Mouse (Mus musculus): ENCODE measurements around the gene G3bp2. TPM values are rescaled to one million over a fixed set of nuclear protein-coding genes. Genes with fewer than 3 reads are reported as not detected.

The G3bp2 gene
- polyA plus RNA-seq, 1 experiment from 2014 or later = 371 TPM

- 95% methylated on average over 6 of the region's 6 CpGs for WGBS
- ATAC-seq = no peak
Observed at GRCm38 (mm10) chr5:92114223-92114622, 30.7 kb upstream of the G3bp2 start.

GRCm38 (mm10) chr5:92113484-92113883 is 30.0 kb upstream of the G3bp2 start:
- 0 out of 2 replicates have a peak, but pooled peaks cover 4% of the 10 kb centered on the region for H3K27me3 ChIP-seq
- no peaks in the 10 kb centered on the region for H3K9me3 ChIP-seq
- 92% methylated on average over 7 of the region's 7 CpGs for WGBS
- ATAC-seq = no peak
- H3K4me1 ChIP-seq (replicated peaks) = peaks cover 10% of the 10 kb centered on the region
- H3K4me2 ChIP-seq (replicated peaks) = no peak overlapping the region
- H3K27ac ChIP-seq = no peak overlapping the region
- no peak overlapping the region for H3K4me3 ChIP-seq (replicated peaks)
- no peak overlapping the region for H3K9ac ChIP-seq (replicated peaks)
- H3K36me3 ChIP-seq = no peaks in the 10 kb centered on the region

More at GRCm38 (mm10) chr5:92114223-92114622, 30.7 kb upstream of the G3bp2 start:
- no peak overlapping the region for H3K9ac ChIP-seq (replicated peaks)
- H3K4me3 ChIP-seq (replicated peaks) = no peak overlapping the region
- no peaks in the 10 kb centered on the region for H3K9me3 ChIP-seq
- H3K4me2 ChIP-seq (replicated peaks) = no peak overlapping the region
- H3K27me3 ChIP-seq = 0 out of 2 replicates have a peak, but pooled peaks cover 4% of the 10 kb centered on the region
- H3K36me3 ChIP-seq = no peaks in the 10 kb centered on the region
- H3K4me1 ChIP-seq (replicated peaks) = peaks cover 10% of the 10 kb centered on the region
- no peak overlapping the region for H3K27ac ChIP-seq

GRCm38 (mm10) chr5:92112585-92112984 is 29.1 kb upstream of the G3bp2 start:
- Histone ChIP-seq H3K27me3 (0 out of 2 replicates have a peak, but pooled peaks cover 4% of the 10 kb centered on the region), H3K36me3 (no peaks in the 10 kb centered on the region), H3K4me1 (replicated peaks) (peaks cover 10% of the 10 kb centered on the region), H3K27ac (no peak overlapping the region), H3K9ac (replicated peaks) (peak overlapping the region; percentile 44; the same call in 1 of the 2 replicates), H3K9me3 (no peaks in the 10 kb centered on the region), H3K4me2 (replicated peaks) (peak overlapping the region; percentile 41), H3K4me3 (replicated peaks) (no peak overlapping the region; the same call in 1 of the 2 replicates)
- no peak for ATAC-seq
- under 1% methylated on average over 10 of the region's 10 CpGs for WGBS

- H3K27ac ChIP-seq = no peak overlapping the region
- no peaks in the 10 kb centered on the region for H3K36me3 ChIP-seq
- H3K9me3 ChIP-seq = no peaks in the 10 kb centered on the region
- peak overlapping the region; percentile 41 for H3K4me2 ChIP-seq (replicated peaks)
- H3K9ac ChIP-seq (replicated peaks) = no peak overlapping the region
- WGBS = 7% methylated on average over 6 of the region's 6 CpGs
- peaks cover 10% of the 10 kb centered on the region for H3K4me1 ChIP-seq (replicated peaks)
- 0 out of 2 replicates have a peak, but pooled peaks cover 4% of the 10 kb centered on the region for H3K27me3 ChIP-seq
- no peak for ATAC-seq
- no peak overlapping the region; the same call in 1 of the 2 replicates for H3K4me3 ChIP-seq (replicated peaks)
Observed at GRCm38 (mm10) chr5:92112175-92112574, 28.7 kb upstream of the G3bp2 start.

- no peaks in the 10 kb centered on the region for H3K9me3 ChIP-seq
- no peak overlapping the region for H3K4me3 ChIP-seq (replicated peaks)
- ATAC-seq = no peak
- 94% methylated on average over 5 of the region's 5 CpGs for WGBS
- 0 out of 2 replicates have a peak, but pooled peaks cover 4% of the 10 kb centered on the region for H3K27me3 ChIP-seq
- peaks cover 16% of the 10 kb centered on the region for H3K4me1 ChIP-seq (replicated peaks)
- H3K36me3 ChIP-seq = no peaks in the 10 kb centered on the region
- no peak overlapping the region for H3K4me2 ChIP-seq (replicated peaks)
- H3K27ac ChIP-seq = no peak overlapping the region
- H3K9ac ChIP-seq (replicated peaks) = no peak overlapping the region
Observed at GRCm38 (mm10) chr5:92110818-92111355, 27.4 kb upstream of the G3bp2 start.

- Histone ChIP-seq H3K4me3 (replicated peaks) (no peak overlapping the region), H3K4me1 (replicated peaks) (peaks cover 9% of the 10 kb centered on the region), H3K4me2 (replicated peaks) (no peak overlapping the region), H3K27me3 (no peaks in the 10 kb centered on the region), H3K9me3 (no peaks in the 10 kb centered on the region), H3K27ac (no peak overlapping the region), H3K9ac (replicated peaks) (no peak overlapping the region), H3K36me3 (no peaks in the 10 kb centered on the region)
- WGBS = 94% methylated on average over 4 of the region's 4 CpGs
- no peak for ATAC-seq
Observed at GRCm38 (mm10) chr5:92107282-92107681, 23.8 kb upstream of the G3bp2 start.

- H3K9ac ChIP-seq (replicated peaks) = no peak overlapping the region
- no peak overlapping the region for H3K27ac ChIP-seq
- H3K4me1 ChIP-seq (replicated peaks) = peaks cover 6% of the 10 kb centered on the region
- no peak for ATAC-seq
- no peak overlapping the region for H3K4me3 ChIP-seq (replicated peaks)
- no peaks in the 10 kb centered on the region for H3K9me3 ChIP-seq
- no peaks in the 10 kb centered on the region for H3K27me3 ChIP-seq
- H3K36me3 ChIP-seq = no peaks in the 10 kb centered on the region
- H3K4me2 ChIP-seq (replicated peaks) = no peak overlapping the region
- 55% methylated on average over 10 of the region's 10 CpGs for WGBS
Observed at GRCm38 (mm10) chr5:92106327-92107125, 23.0 kb upstream of the G3bp2 start.

GRCm38 (mm10) chr5:92103816-92104415 is 20.4 kb upstream of the G3bp2 start:
- H3K4me1 ChIP-seq (replicated peaks) = peaks cover 6% of the 10 kb centered on the region
- H3K9me3 ChIP-seq = no peaks in the 10 kb centered on the region
- H3K4me3 ChIP-seq (replicated peaks) = no peak overlapping the region
- WGBS = 69% methylated on average over 13 of the region's 13 CpGs
- no peak overlapping the region for H3K9ac ChIP-seq (replicated peaks)
- ATAC-seq = 0 out of 2 replicates have a peak, but pooled peaks have one; percentile 45
- no peaks in the 10 kb centered on the region for H3K36me3 ChIP-seq
- H3K27me3 ChIP-seq = no peaks in the 10 kb centered on the region
- H3K27ac ChIP-seq = no peak overlapping the region
- H3K4me2 ChIP-seq (replicated peaks) = no peak overlapping the region

GRCm38 (mm10) chr5:92103062-92103461 is 19.5 kb upstream of the G3bp2 start:
- no peak overlapping the region for H3K4me3 ChIP-seq (replicated peaks)
- no peak for ATAC-seq
- H3K9ac ChIP-seq (replicated peaks) = no peak overlapping the region
- H3K9me3 ChIP-seq = no peaks in the 10 kb centered on the region
- 72% methylated on average over 6 of the region's 6 CpGs for whole genome bisulfite sequencing
- H3K27me3 ChIP-seq = no peaks in the 10 kb centered on the region
- no peak overlapping the region for H3K27ac ChIP-seq
- no peaks in the 10 kb centered on the region for H3K36me3 ChIP-seq
- peaks cover 6% of the 10 kb centered on the region for H3K4me1 ChIP-seq (replicated peaks)
- H3K4me2 ChIP-seq (replicated peaks) = no peak overlapping the region

GRCm38 (mm10) chr5:92101601-92102000 is 18.1 kb upstream of the G3bp2 start:
- WGBS = 92% methylated on average over 8 of the region's 8 CpGs
- H3K4me3 ChIP-seq (replicated peaks) = no peak overlapping the region
- H3K9me3 ChIP-seq = no peaks in the 10 kb centered on the region
- no peak overlapping the region for H3K4me2 ChIP-seq (replicated peaks)
- no peak overlapping the region for H3K9ac ChIP-seq (replicated peaks)
- H3K27ac ChIP-seq = no peak overlapping the region
- no peak for ATAC-seq
- H3K36me3 ChIP-seq = no peaks in the 10 kb centered on the region
- no peaks in the 10 kb centered on the region for H3K27me3 ChIP-seq
- peaks cover 5% of the 10 kb centered on the region for H3K4me1 ChIP-seq (replicated peaks)

GRCm38 (mm10) chr5:92098351-92099109 is 15.0 kb upstream of the G3bp2 start:
- H3K36me3 ChIP-seq = no peaks in the 10 kb centered on the region
- ATAC-seq = no peak
- 56% methylated on average over 13 of the region's 13 CpGs for WGBS

More at GRCm38 (mm10) chr5:92098351-92099109, 15.0 kb upstream of the G3bp2 start:
- Histone ChIP-seq H3K9me3 (no peaks in the 10 kb centered on the region), H3K4me1 (replicated peaks) (peaks cover 3% of the 10 kb centered on the region), H3K9ac (replicated peaks) (no peak overlapping the region), H3K27me3 (no peaks in the 10 kb centered on the region), H3K4me3 (replicated peaks) (no peak overlapping the region), H3K27ac (no peak overlapping the region), H3K4me2 (replicated peaks) (no peak overlapping the region)
